Mouse (Mus musculus) embryonic fibroblast, embryonic 13.5 days (primary cell): Measurements from ENCODE around the gene Zer1. TPM values are rescaled to one million over a fixed set of nuclear protein-coding genes. Genes with fewer than 3 reads are reported as not detected.

Experiments used
- H3K27ac ChIP-seq: 2 replicates; pipeline ENCODE4 v1.5.1; 2012; ENCODE audit warnings: low read length, control low read depth, inconsistent platforms; ENCODE audit not compliant: insufficient read depth
- H3K4me1 ChIP-seq: 2 replicates; pipeline ENCODE4 v1.6.1; 2011; ENCODE audit warnings: low read length; ENCODE audit not compliant: control insufficient read depth, insufficient read depth
- H3K4me3 ChIP-seq: 2 replicates; pipeline ENCODE4 v1.5.1; 2011; ENCODE audit warnings: mild to moderate bottlenecking, control low read depth, low read length; ENCODE audit not compliant: insufficient read depth
- CTCF ChIP-seq: IDR thresholded peaks from 2 replicates; pipeline ENCODE4 v1.5.1; 2011; ENCODE audit warnings: mild to moderate bottlenecking, control low read depth, low read length, moderate library complexity, borderline replicate concordance; ENCODE audit not compliant: insufficient read depth
- POLR2A ChIP-seq: IDR thresholded peaks from 2 replicates; pipeline ENCODE4 v1.6.1; 2011; ENCODE audit warnings: low read depth, mild to moderate bottlenecking, control low read depth, low read length, moderate library complexity
- polyA plus RNA-seq: library from polyadenylated mRNA; stranded (reverse); fragments of >200 nt; gene quantifications from 2 replicates; pipeline ENCODE4 v1.2.4, GENCODE M21; 2011; ENCODE audit warnings: low read depth; ENCODE audit not compliant: missing spikeins, insufficient read length

The Zer1 gene
- polyA plus RNA-seq, 1 experiment = 21.4 TPM

DNA sequence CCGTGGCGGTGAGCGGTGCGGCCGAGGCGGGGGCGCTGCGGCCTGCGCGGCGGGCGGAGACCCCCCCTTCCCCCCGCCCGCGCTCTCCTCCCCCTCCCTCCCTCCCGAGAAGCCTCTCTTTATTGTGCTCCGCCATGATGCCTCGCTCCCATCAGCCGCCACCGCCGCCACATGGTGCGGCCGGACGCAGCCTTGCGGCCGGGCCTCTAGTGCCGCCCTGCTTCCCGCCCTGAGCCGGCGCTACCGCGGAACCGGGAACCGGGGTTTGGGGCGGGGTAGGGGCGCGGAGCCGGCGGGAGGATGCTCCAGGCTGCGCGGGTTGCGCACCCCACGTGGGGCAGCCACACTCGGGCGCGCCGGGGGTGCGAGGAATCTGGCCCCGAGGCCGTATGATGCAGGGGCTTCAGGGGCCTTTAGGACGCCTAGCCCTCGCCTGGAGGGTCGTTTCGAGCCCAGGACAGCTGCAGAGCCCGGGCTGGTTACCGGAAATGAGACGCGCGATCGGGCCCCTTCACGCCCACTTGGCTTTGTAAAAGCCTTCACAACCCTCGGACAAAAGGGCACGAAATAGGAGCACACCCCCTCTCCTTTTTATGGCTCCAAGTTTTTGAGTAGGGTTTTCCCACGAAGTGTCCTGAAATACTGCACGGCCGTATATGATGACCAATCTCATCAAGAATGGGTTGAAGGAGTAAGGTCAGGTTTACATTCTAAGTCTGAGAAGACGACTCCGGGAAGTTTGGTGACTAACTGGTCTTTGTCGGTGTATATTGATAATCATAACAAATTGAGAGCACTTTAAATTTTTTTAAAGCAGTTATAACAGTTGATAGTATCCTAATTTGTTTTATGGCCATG is 57.1 kb downstream of the Zer1 start:
- H3K4me1 ChIP-seq = peaks cover 6% of the 10 kb centered on the region
- peak overlapping the region; percentile 99 for H3K4me3 ChIP-seq
- TF ChIP-seq POLR2A (no peak), CTCF (no peak)
- peak overlapping the region; percentile 96 for H3K27ac ChIP-seq

GRCm38 (mm10) chr2:30066046-30066901 is 58.1 kb downstream of the Zer1 start:
- H3K4me3 ChIP-seq = peak overlapping the region; percentile 65
- TF ChIP-seq CTCF = no peak
- peak; percentile 64 for TF ChIP-seq POLR2A
- peaks cover 6% of the 10 kb centered on the region for H3K4me1 ChIP-seq
- peak overlapping the region; percentile 96 for H3K27ac ChIP-seq

- Histone ChIP-seq H3K4me1 (peaks cover 6% of the 10 kb centered on the region), H3K27ac (no peak overlapping the region), H3K4me3 (peak overlapping the region; percentile 85)
- TF ChIP-seq POLR2A = no peak
- no peak for TF ChIP-seq CTCF
Measured at GRCm38 (mm10) chr2:30064298-30064697, 60.1 kb downstream of the Zer1 start.

DNA sequence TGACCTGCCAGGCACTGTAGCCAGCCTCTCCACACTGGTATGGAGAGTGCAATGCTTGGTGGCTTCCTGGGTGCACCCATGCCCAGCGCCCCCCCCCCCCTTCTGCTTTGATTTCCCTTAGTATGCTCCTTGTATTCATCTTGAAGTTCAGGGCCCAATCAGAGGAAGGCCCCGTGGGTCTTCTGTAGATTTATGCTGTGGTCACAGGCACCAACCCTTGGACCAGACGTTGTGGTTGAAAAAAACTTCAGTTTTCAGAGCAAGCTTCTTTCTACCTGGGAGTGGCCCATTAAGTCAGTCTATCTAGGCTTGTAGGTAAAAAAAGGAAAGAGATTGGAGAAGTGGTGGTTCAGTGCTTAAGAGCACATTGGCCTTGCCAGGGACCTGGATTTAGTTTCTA is 60.6 kb downstream of the Zer1 start:
- H3K4me1 ChIP-seq = peaks cover 6% of the 10 kb centered on the region
- TF ChIP-seq CTCF (no peak), POLR2A (no peak)
- H3K27ac ChIP-seq = peak overlapping the region; percentile 82; the same call in 1 of the 2 replicates
- peak overlapping the region; percentile 85 for H3K4me3 ChIP-seq

GRCm38 (mm10) chr2:30063235-30063634 is 61.1 kb downstream of the Zer1 start:
- peak overlapping the region; percentile 85 for H3K4me3 ChIP-seq
- TF ChIP-seq CTCF (no peak), POLR2A (0 out of 2 replicates have a peak, but pooled peaks have one; percentile 15)

GRCm38 (mm10) chr2:30062249-30063093 is 61.9 kb downstream of the Zer1 start:
- Histone ChIP-seq H3K4me1 (peaks cover 2% of the 10 kb centered on the region; the same call in 1 of the 2 replicates), H3K4me3 (peak overlapping the region; percentile 85), H3K27ac (peak overlapping the region; percentile 82)
- TF ChIP-seq CTCF = no peak
- TF ChIP-seq POLR2A = peak; percentile 79

More at GRCm38 (mm10) chr2:30063235-30063634, 61.1 kb downstream of the Zer1 start:
- peaks cover 2% of the 10 kb centered on the region; the same call in 1 of the 2 replicates for H3K4me1 ChIP-seq
- H3K27ac ChIP-seq = peak overlapping the region; percentile 82

- peak; percentile 56; the same call in 1 of the 2 replicates for TF ChIP-seq POLR2A
- no peak for TF ChIP-seq CTCF
- Histone ChIP-seq H3K27ac (peak overlapping the region; percentile 82), H3K4me1 (peaks cover 2% of the 10 kb centered on the region; the same call in 1 of the 2 replicates), H3K4me3 (peak overlapping the region; percentile 85)
Measured at GRCm38 (mm10) chr2:30061215-30062166, 62.9 kb downstream of the Zer1 start.

DNA sequence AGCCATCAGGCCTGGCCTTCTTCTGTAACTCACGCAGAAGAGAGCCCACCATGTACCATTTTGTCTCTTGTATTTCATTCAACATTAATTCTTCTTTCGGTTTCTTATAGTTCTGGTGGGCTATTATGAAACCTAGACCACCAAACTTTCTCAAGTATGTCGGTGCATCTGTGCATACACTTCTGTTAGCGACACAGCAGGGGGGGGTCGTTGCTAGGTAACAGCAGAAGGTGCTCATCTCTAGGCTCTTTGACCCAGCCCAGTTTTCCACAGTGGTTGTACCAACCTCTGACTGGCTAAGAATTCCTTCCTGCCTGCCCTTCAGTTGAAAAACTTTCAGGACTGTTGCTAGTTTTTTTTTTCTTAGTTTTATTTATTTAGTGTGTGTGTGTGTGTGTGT is 66.0 kb downstream of the Zer1 start:
- no peak for TF ChIP-seq CTCF
- no peak for TF ChIP-seq POLR2A
- Histone ChIP-seq H3K27ac (no peak overlapping the region), H3K4me3 (no peak overlapping the region), H3K4me1 (no peaks in the 10 kb centered on the region)
